Mouse (Mus musculus): Measurements from ENCODE around the gene Cltc. TPM values are rescaled to one million over a fixed set of nuclear protein-coding genes. Genes with fewer than 3 reads are reported as not detected.

Cltc gene
- polyA plus RNA-seq, 1 experiment from 2014 or later = 138 TPM

- Histone ChIP-seq H3K36me3 (peaks cover 97% of the 10 kb centered on the region), H3K27ac (no peak overlapping the region), H3K27me3 (ENCODE audit: insufficient read depth, poor library complexity, severe bottlenecking) (no peaks in the 10 kb centered on the region), H3K4me1 (replicated peaks) (no peaks in the 10 kb centered on the region), H3K4me3 (no peak overlapping the region), H3K9me3 (no peaks in the 10 kb centered on the region)
- DNase-seq (ENCODE audit: low spot score) = no peak
- 95% methylated on average over 3 of the region's 3 CpGs for WGBS
Measured at GRCm38 (mm10) chr11:86691482-86691881, 65.9 kb downstream of the Cltc start.

- H3K9me3 ChIP-seq = no peaks in the 10 kb centered on the region
- 96% methylated on average over 3 of the region's 3 CpGs for WGBS
- no peak for DNase-seq (ENCODE audit: low spot score)
- H3K4me1 ChIP-seq (replicated peaks) = peaks cover 7% of the 10 kb centered on the region
- H3K27me3 ChIP-seq (ENCODE audit: insufficient read depth, poor library complexity, severe bottlenecking) = no peaks in the 10 kb centered on the region
- peaks cover 98% of the 10 kb centered on the region for H3K36me3 ChIP-seq
- H3K4me3 ChIP-seq = no peak overlapping the region
- H3K27ac ChIP-seq = no peak overlapping the region
Measured at GRCm38 (mm10) chr11:86690383-86690782, 67.0 kb downstream of the Cltc start.

- Histone ChIP-seq H3K9me3 (no peaks in the 10 kb centered on the region), H3K36me3 (peaks cover 48% of the 10 kb centered on the region), H3K27ac (no peak overlapping the region), H3K4me3 (peak overlapping the region; percentile 90), H3K27me3 (ENCODE audit: insufficient read depth, poor library complexity, severe bottlenecking) (no peaks in the 10 kb centered on the region), H3K4me1 (replicated peaks) (peaks cover 32% of the 10 kb centered on the region)
- DNase-seq (ENCODE audit: low spot score) = no peak
- 96% methylated on average over 1 of the region's 1 CpGs for WGBS
Measured at GRCm38 (mm10) chr11:86685366-86685765, 72.0 kb downstream of the Cltc start.

GRCm38 (mm10) chr11:86684126-86685012, 73.0 kb downstream of the Cltc start:
- Histone ChIP-seq H3K4me3 (peak overlapping the region; percentile 90), H3K36me3 (peaks cover 38% of the 10 kb centered on the region), H3K9me3 (no peaks in the 10 kb centered on the region), H3K27ac (peak overlapping the region; percentile 92), H3K27me3 (ENCODE audit: insufficient read depth, poor library complexity, severe bottlenecking) (no peaks in the 10 kb centered on the region), H3K4me1 (replicated peaks) (peaks cover 37% of the 10 kb centered on the region)
- DNase-seq (ENCODE audit: low spot score) = no peak
- WGBS = 11% methylated on average over 20 of the region's 20 CpGs

- no peaks in the 10 kb centered on the region for H3K9me3 ChIP-seq
- H3K4me1 ChIP-seq (replicated peaks) = peaks cover 42% of the 10 kb centered on the region
- under 1% methylated on average over 56 of the region's 56 CpGs for WGBS
- peak within 1 kb of the TSS; percentile 92 for H3K27ac ChIP-seq
- H3K27me3 ChIP-seq (ENCODE audit: insufficient read depth, poor library complexity, severe bottlenecking) = no peaks in the 10 kb centered on the region
- peak within 1 kb of the TSS; percentile 90 for H3K4me3 ChIP-seq
- H3K36me3 ChIP-seq = peaks cover 31% of the 10 kb centered on the region
- peak; percentile 95 for DNase-seq (ENCODE audit: low spot score)
Measured at GRCm38 (mm10) chr11:86683395-86684125, 73.8 kb downstream of the Cltc start, which contains the start of the genes Vmp1 and Ptrh2. Gene Vmp1 (minus strand): TSS chr11:86683836. Gene Ptrh2 (plus strand): TSS chr11:86683985.

- no peak overlapping the region for H3K27ac ChIP-seq
- peaks cover 42% of the 10 kb centered on the region for H3K4me1 ChIP-seq (replicated peaks)
- no peaks in the 10 kb centered on the region for H3K27me3 ChIP-seq (ENCODE audit: insufficient read depth, poor library complexity, severe bottlenecking)
- H3K36me3 ChIP-seq = peaks cover 26% of the 10 kb centered on the region
- DNase-seq (ENCODE audit: low spot score) = no peak
- no peaks in the 10 kb centered on the region for H3K9me3 ChIP-seq
- peak overlapping the region; percentile 90 for H3K4me3 ChIP-seq
- 39% methylated on average over 7 of the region's 7 CpGs for WGBS
Measured at GRCm38 (mm10) chr11:86682861-86683260, 74.5 kb downstream of the Cltc start.

- no peak overlapping the region for H3K4me3 ChIP-seq
- H3K36me3 ChIP-seq = peaks cover 15% of the 10 kb centered on the region
- H3K27me3 ChIP-seq (ENCODE audit: insufficient read depth, poor library complexity, severe bottlenecking) = no peaks in the 10 kb centered on the region
- no peaks in the 10 kb centered on the region for H3K9me3 ChIP-seq
- WGBS = 91% methylated on average over 3 of the region's 3 CpGs
- no peak for DNase-seq (ENCODE audit: low spot score)
- H3K4me1 ChIP-seq (replicated peaks) = peaks cover 42% of the 10 kb centered on the region
- no peak overlapping the region for H3K27ac ChIP-seq
Measured at GRCm38 (mm10) chr11:86681423-86681822, 75.9 kb downstream of the Cltc start.

GRCm38 (mm10) chr11:86680729-86681128, 76.6 kb downstream of the Cltc start:
- Histone ChIP-seq H3K4me1 (replicated peaks) (peaks cover 38% of the 10 kb centered on the region), H3K9me3 (no peaks in the 10 kb centered on the region), H3K36me3 (peaks cover 10% of the 10 kb centered on the region), H3K27ac (no peak overlapping the region), H3K27me3 (ENCODE audit: insufficient read depth, poor library complexity, severe bottlenecking) (no peaks in the 10 kb centered on the region), H3K4me3 (no peak overlapping the region)
- DNase-seq (ENCODE audit: low spot score) = no peak
- 92% methylated on average over 3 of the region's 3 CpGs for WGBS

GRCm38 (mm10) chr11:86678957-86679356, 78.4 kb downstream of the Cltc start:
- H3K27ac ChIP-seq = no peak overlapping the region
- H3K4me3 ChIP-seq = no peak overlapping the region
- WGBS = 43% methylated on average over 5 of the region's 5 CpGs
- no peaks in the 10 kb centered on the region for H3K9me3 ChIP-seq
- DNase-seq (ENCODE audit: low spot score) = no peak
- no peaks in the 10 kb centered on the region for H3K27me3 ChIP-seq (ENCODE audit: insufficient read depth, poor library complexity, severe bottlenecking)
- H3K36me3 ChIP-seq = peaks cover 6% of the 10 kb centered on the region; the same call in 1 of the 2 replicates
- H3K4me1 ChIP-seq (replicated peaks) = peaks cover 24% of the 10 kb centered on the region

GRCm38 (mm10) chr11:86675520-86675919, 81.8 kb downstream of the Cltc start:
- H3K27ac ChIP-seq = no peak overlapping the region
- WGBS = 92% methylated on average over 4 of the region's 4 CpGs
- DNase-seq (ENCODE audit: low spot score) = no peak

GRCm38 (mm10) chr11:86672772-86673171, 84.6 kb downstream of the Cltc start:
- peaks cover 6% of the 10 kb centered on the region; the same call in 1 of the 2 replicates for H3K36me3 ChIP-seq
- no peak overlapping the region for H3K4me3 ChIP-seq
- WGBS = 90% methylated on average over 3 of the region's 3 CpGs
- H3K9me3 ChIP-seq = no peaks in the 10 kb centered on the region
- DNase-seq (ENCODE audit: low spot score) = no peak
- H3K4me1 ChIP-seq (replicated peaks) = no peaks in the 10 kb centered on the region
- H3K27ac ChIP-seq = no peak overlapping the region
- no peaks in the 10 kb centered on the region for H3K27me3 ChIP-seq (ENCODE audit: insufficient read depth, poor library complexity, severe bottlenecking)

More at GRCm38 (mm10) chr11:86675520-86675919, 81.8 kb downstream of the Cltc start:
- no peak overlapping the region for H3K4me3 ChIP-seq
- H3K36me3 ChIP-seq = peaks cover 6% of the 10 kb centered on the region; the same call in 1 of the 2 replicates
- H3K27me3 ChIP-seq (ENCODE audit: insufficient read depth, poor library complexity, severe bottlenecking) = no peaks in the 10 kb centered on the region
- no peaks in the 10 kb centered on the region for H3K9me3 ChIP-seq
- peaks cover 10% of the 10 kb centered on the region; the same call in 1 of the 2 replicates for H3K4me1 ChIP-seq (replicated peaks)

GRCm38 (mm10) chr11:86671041-86671675, 86.2 kb downstream of the Cltc start:
- Histone ChIP-seq H3K27me3 (ENCODE audit: insufficient read depth, poor library complexity, severe bottlenecking) (no peaks in the 10 kb centered on the region), H3K36me3 (no peaks in the 10 kb centered on the region), H3K4me3 (no peak overlapping the region), H3K4me1 (replicated peaks) (no peaks in the 10 kb centered on the region), H3K9me3 (no peaks in the 10 kb centered on the region), H3K27ac (no peak overlapping the region)
- DNase-seq (ENCODE audit: low spot score) = no peak
- WGBS = 74% methylated on average over 3 of the region's 3 CpGs

Measured in hindbrain, embryonic 10.5 days (tissue).